Mouse (Mus musculus) lung, embryonic 15.5 days (tissue): ENCODE results near the gene Tufm. TPM values are rescaled to one million over a fixed set of nuclear protein-coding genes. Genes with fewer than 3 reads are reported as not detected.
A peak's percentile ranks its signal among the peaks of the same experiment; 100 is the strongest.

Experiments
- ATAC-seq: fragments of 200-750 bp; cut with Nextera tagmentation; 2 replicates; pipeline ENCODE4 v1.8.0; 2017; ENCODE audit warnings: moderate number of reproducible peaks, borderline replicate concordance; ENCODE audit not compliant: low FRiP score, low TSS enrichment; ENCODE audit errors: extremely low read depth
- H3K27ac ChIP-seq: fragments of 300-500 bp; sonication (generic); 2 replicates; pipeline ENCODE4 v1.5.1; 2015; ENCODE audit warnings: moderate library complexity, mild to moderate bottlenecking, inconsistent platforms
- H3K27me3 ChIP-seq: fragments of 300-500 bp; sonication (generic); 2 replicates; pipeline ENCODE4 v1.6.1; 2015; ENCODE audit warnings: inconsistent platforms
- H3K36me3 ChIP-seq: fragments of 300-500 bp; sonication (generic); 2 replicates; pipeline ENCODE4 v1.6.1; 2015; ENCODE audit warnings: inconsistent platforms
- H3K4me1 ChIP-seq: fragments of 300-500 bp; sonication (generic); 2 replicates; pipeline ENCODE4 v1.6.1; 2015; ENCODE audit warnings: inconsistent platforms
- H3K4me2 ChIP-seq: fragments of 300-500 bp; sonication (generic); 2 replicates; pipeline ENCODE4 v1.6.1; 2015; ENCODE audit warnings: inconsistent platforms, mild to moderate bottlenecking, moderate library complexity
- H3K4me3 ChIP-seq: fragments of 300-500 bp; sonication (generic); 2 replicates; pipeline ENCODE4 v1.5.1; 2015; ENCODE audit warnings: mild to moderate bottlenecking, inconsistent platforms
- H3K9ac ChIP-seq: fragments of 300-500 bp; sonication (generic); 2 replicates; pipeline ENCODE4 v1.6.1; 2015; ENCODE audit warnings: inconsistent platforms
- H3K9me3 ChIP-seq: fragments of 300-500 bp; sonication (generic); 2 replicates; pipeline ENCODE4 v1.6.1; 2016; ENCODE audit warnings: inconsistent platforms
- WGBS: fragments of 180-500 bp; shearing (Covaris S2); methylation state at CpG from one replicate; pipeline ENCODE4 v1.1.7; 2015; 5-methylcytosine and 5-hydroxymethylcytosine counted together
- polyA plus RNA-seq: library from polyadenylated mRNA; unstranded; fragments of >200 nt; fragmentation: Nextera tagmentation; extraction: Ambion mirVana; gene quantifications from 2 replicates; pipeline ENCODE4 v1.2.1, GENCODE M21; 2015

Gene Tufm
- polyA plus RNA-seq, 1 experiment from 2014 or later, result 127 TPM

- H3K4me2 ChIP-seq, result no peak overlapping the region
- WGBS, result 69% methylated on average over 5 of the region's 5 CpGs
Measured at GRCm38 (mm10) chr7:126466707-126467106, 20.5 kb upstream of the Tufm start.

GRCm38 (mm10) chr7:126467271-126467670, 19.9 kb upstream of the Tufm start:
- Histone ChIP-seq H3K4me3 (no peak overlapping the region), H3K9ac (no peak overlapping the region), H3K9me3 (no peaks in the 10 kb centered on the region), H3K4me1 (peaks cover 12% of the 10 kb centered on the region), H3K27ac (no peak overlapping the region), H3K4me2 (no peak overlapping the region), H3K36me3 (peaks cover 60% of the 10 kb centered on the region), H3K27me3 (no peaks in the 10 kb centered on the region)
- ATAC-seq, result no peak
- 57% methylated on average over 5 of the region's 5 CpGs for WGBS

More at GRCm38 (mm10) chr7:126466707-126467106, 20.5 kb upstream of the Tufm start:
- peaks cover 12% of the 10 kb centered on the region for H3K4me1 ChIP-seq
- H3K4me3 ChIP-seq, result no peak overlapping the region
- H3K36me3 ChIP-seq, result peaks cover 54% of the 10 kb centered on the region
- no peaks in the 10 kb centered on the region for H3K9me3 ChIP-seq
- no peaks in the 10 kb centered on the region for H3K27me3 ChIP-seq
- 0 out of 2 replicates have a peak overlapping the region, but pooled peaks have one; percentile 3 for H3K27ac ChIP-seq
- no peak for ATAC-seq
- no peak overlapping the region for H3K9ac ChIP-seq

- Histone ChIP-seq H3K36me3 (peaks cover 66% of the 10 kb centered on the region), H3K4me3 (no peak overlapping the region), H3K4me2 (no peak overlapping the region), H3K9ac (no peak overlapping the region), H3K27ac (no peak overlapping the region), H3K4me1 (peaks cover 15% of the 10 kb centered on the region), H3K27me3 (no peaks in the 10 kb centered on the region), H3K9me3 (no peaks in the 10 kb centered on the region)
- 90% methylated on average over 18 of the region's 18 CpGs for WGBS
- no peak for ATAC-seq
Measured at GRCm38 (mm10) chr7:126467834-126468627, 19.1 kb upstream of the Tufm start.

GRCm38 (mm10) chr7:126470077-126470476, 17.1 kb upstream of the Tufm start:
- no peaks in the 10 kb centered on the region for H3K9me3 ChIP-seq
- H3K27me3 ChIP-seq, result no peaks in the 10 kb centered on the region
- WGBS, result 81% methylated on average over 6 of the region's 6 CpGs
- no peak overlapping the region for H3K27ac ChIP-seq
- H3K9ac ChIP-seq, result no peak overlapping the region
- peaks cover 22% of the 10 kb centered on the region for H3K4me1 ChIP-seq
- H3K4me2 ChIP-seq, result no peak overlapping the region
- ATAC-seq, result no peak
- peaks cover 66% of the 10 kb centered on the region for H3K36me3 ChIP-seq
- no peak overlapping the region for H3K4me3 ChIP-seq

GRCm38 (mm10) chr7:126471361-126471760, 15.8 kb upstream of the Tufm start:
- no peak overlapping the region for H3K27ac ChIP-seq
- H3K4me3 ChIP-seq, result no peak overlapping the region
- H3K36me3 ChIP-seq, result peaks cover 64% of the 10 kb centered on the region
- peaks cover 20% of the 10 kb centered on the region for H3K4me1 ChIP-seq
- WGBS, result 91% methylated on average over 5 of the region's 5 CpGs
- H3K27me3 ChIP-seq, result no peaks in the 10 kb centered on the region
- H3K4me2 ChIP-seq, result no peak overlapping the region
- H3K9ac ChIP-seq, result no peak overlapping the region
- no peaks in the 10 kb centered on the region for H3K9me3 ChIP-seq
- ATAC-seq, result no peak

- no peak for ATAC-seq
- H3K27me3 ChIP-seq, result no peaks in the 10 kb centered on the region
- no peak overlapping the region for H3K27ac ChIP-seq
- no peak overlapping the region for H3K9ac ChIP-seq
- peaks cover 20% of the 10 kb centered on the region for H3K4me1 ChIP-seq
- WGBS, result 81% methylated on average over 4 of the region's 4 CpGs
- no peaks in the 10 kb centered on the region for H3K9me3 ChIP-seq
- H3K36me3 ChIP-seq, result peaks cover 59% of the 10 kb centered on the region
- H3K4me2 ChIP-seq, result no peak overlapping the region
- H3K4me3 ChIP-seq, result no peak overlapping the region
Measured at GRCm38 (mm10) chr7:126471853-126472252, 15.3 kb upstream of the Tufm start.

- H3K4me3 ChIP-seq, result no peak overlapping the region
- H3K9ac ChIP-seq, result no peak overlapping the region
- 80% methylated on average over 13 of the region's 13 CpGs for WGBS
- peaks cover 20% of the 10 kb centered on the region for H3K4me1 ChIP-seq
- peaks cover 55% of the 10 kb centered on the region for H3K36me3 ChIP-seq
- no peaks in the 10 kb centered on the region for H3K9me3 ChIP-seq
- no peaks in the 10 kb centered on the region for H3K27me3 ChIP-seq
- ATAC-seq, result no peak
- H3K4me2 ChIP-seq, result no peak overlapping the region
- no peak overlapping the region for H3K27ac ChIP-seq
Measured at GRCm38 (mm10) chr7:126472306-126472705, 14.9 kb upstream of the Tufm start.

- H3K27ac ChIP-seq, result no peak overlapping the region
- H3K9ac ChIP-seq, result no peak overlapping the region
- ATAC-seq, result no peak
- peaks cover 51% of the 10 kb centered on the region for H3K36me3 ChIP-seq
- H3K4me1 ChIP-seq, result peaks cover 20% of the 10 kb centered on the region
- no peaks in the 10 kb centered on the region for H3K27me3 ChIP-seq
- H3K9me3 ChIP-seq, result no peaks in the 10 kb centered on the region
- H3K4me3 ChIP-seq, result no peak overlapping the region
- peak overlapping the region; percentile 80; the same call in 1 of the 2 replicates for H3K4me2 ChIP-seq
- WGBS, result 87% methylated on average over 16 of the region's 16 CpGs
Measured at GRCm38 (mm10) chr7:126472713-126473112, 14.4 kb upstream of the Tufm start.

- Histone ChIP-seq H3K9me3 (no peaks in the 10 kb centered on the region), H3K27ac (no peak overlapping the region), H3K36me3 (peaks cover 42% of the 10 kb centered on the region), H3K4me2 (peak overlapping the region; percentile 80), H3K4me3 (peak overlapping the region; percentile 76), H3K27me3 (no peaks in the 10 kb centered on the region), H3K4me1 (peaks cover 20% of the 10 kb centered on the region), H3K9ac (peak overlapping the region; percentile 85; the same call in 1 of the 2 replicates)
- no peak for ATAC-seq
- 80% methylated on average over 9 of the region's 9 CpGs for WGBS
Measured at GRCm38 (mm10) chr7:126473470-126474086, 13.6 kb upstream of the Tufm start.

- Histone ChIP-seq H3K9me3 (no peaks in the 10 kb centered on the region), H3K4me1 (peaks cover 20% of the 10 kb centered on the region), H3K4me3 (peak overlapping the region; percentile 76), H3K27ac (peak overlapping the region; percentile 93), H3K4me2 (peak overlapping the region; percentile 80), H3K9ac (peak overlapping the region; percentile 85), H3K27me3 (no peaks in the 10 kb centered on the region), H3K36me3 (peaks cover 32% of the 10 kb centered on the region)
- WGBS, result 2% methylated on average over 26 of the region's 27 CpGs
- ATAC-seq, result peak; percentile 33
Measured at GRCm38 (mm10) chr7:126474486-126474955, 12.6 kb upstream of the Tufm start.

- no peaks in the 10 kb centered on the region for H3K9me3 ChIP-seq
- peak; percentile 92 for ATAC-seq
- H3K4me3 ChIP-seq, result peak within 1 kb of the TSS; percentile 76
- H3K27ac ChIP-seq, result peak within 1 kb of the TSS; percentile 93
- H3K4me2 ChIP-seq, result peak within 1 kb of the TSS; percentile 80
- H3K4me1 ChIP-seq, result peaks cover 20% of the 10 kb centered on the region
- peaks cover 28% of the 10 kb centered on the region for H3K36me3 ChIP-seq
- WGBS, result under 1% methylated on average over 52 of the region's 53 CpGs
- H3K27me3 ChIP-seq, result no peaks in the 10 kb centered on the region
- H3K9ac ChIP-seq, result peak within 1 kb of the TSS; percentile 85
Measured at GRCm38 (mm10) chr7:126474993-126475581, 12.1 kb upstream of the Tufm start, which contains the start of gene Sh2b1. Gene Sh2b1 (minus strand): TSS chr7:126475424.
